Mouse (Mus musculus) limb, embryonic 14.5 days (tissue): ENCODE data around the gene Agtpbp1. TPM values are rescaled to one million over a fixed set of nuclear protein-coding genes. Genes with fewer than 3 reads are reported as not detected.
A peak's percentile ranks its signal among the peaks of the same experiment; 100 is the strongest.

ENCODE experiments used
- ATAC-seq: fragments of 200-750 bp; cut with Nextera tagmentation; 2 replicates; pipeline ENCODE4 v1.8.0; 2017; ENCODE audit warnings: low read depth, moderate number of reproducible peaks, moderate TSS enrichment; ENCODE audit not compliant: low FRiP score
- DNase-seq: peaks from one replicate; pipeline ENCODE4 v3.0.0-alpha.2; 2015; ENCODE audit warnings: low spot score
- H3K27ac ChIP-seq: fragments of 300-500 bp; sonication (generic); replicated peaks from 2 replicates; pipeline ENCODE4 v1.5.1; 2014; ENCODE audit warnings: low read depth, mild to moderate bottlenecking, low read length, moderate library complexity, mixed read lengths
- H3K27me3 ChIP-seq: fragments of 300-500 bp; sonication (generic); 2 replicates; pipeline ENCODE4 v1.6.1; 2014; ENCODE audit warnings: low read length, mixed read lengths; ENCODE audit not compliant: control insufficient read depth, insufficient read depth
- H3K36me3 ChIP-seq: fragments of 300-500 bp; sonication (generic); 2 replicates; pipeline ENCODE4 v1.6.1; 2014; ENCODE audit warnings: mild to moderate bottlenecking, low read length, moderate library complexity, mixed read lengths; ENCODE audit not compliant: control insufficient read depth, insufficient read depth
- H3K4me1 ChIP-seq: fragments of 300-500 bp; sonication (generic); 2 replicates; pipeline ENCODE4 v1.6.1; 2014; ENCODE audit warnings: antibody characterized with exemption, low read length, mixed read lengths; ENCODE audit not compliant: control insufficient read depth, insufficient read depth
- H3K4me2 ChIP-seq: fragments of 300-500 bp; sonication (generic); replicated peaks from 2 replicates; pipeline ENCODE4 v1.6.1; 2014; ENCODE audit warnings: low read depth, mild to moderate bottlenecking, low read length, moderate library complexity; ENCODE audit not compliant: severe bottlenecking
- H3K4me3 ChIP-seq: fragments of 300-500 bp; sonication (generic); replicated peaks from 2 replicates; pipeline ENCODE4 v1.5.1; 2014; ENCODE audit warnings: low read length
- H3K9ac ChIP-seq: fragments of 300-500 bp; sonication (generic); 2 replicates; pipeline ENCODE4 v1.6.1; 2014; ENCODE audit warnings: mild to moderate bottlenecking, low read depth, low read length, moderate library complexity; ENCODE audit not compliant: severe bottlenecking
- H3K9me3 ChIP-seq: fragments of 300-500 bp; sonication (generic); 2 replicates; pipeline ENCODE4 v1.6.1; 2016; ENCODE audit warnings: low read length; ENCODE audit not compliant: control insufficient read depth
- POLR2A ChIP-seq: fragments of 200-500 bp; IDR thresholded peaks from 2 replicates; pipeline ENCODE4 v1.8.0; 2012; ENCODE audit warnings: inconsistent platforms, mild to moderate bottlenecking, moderate library complexity, borderline replicate concordance; ENCODE audit not compliant: insufficient read depth, insufficient read length; ENCODE audit errors: extremely low read depth
- WGBS: fragments of 180-500 bp; shearing (Covaris S2); extraction: QIAGEN DNeasy Blood & Tissue Kit; methylation state at CpG from one replicate; pipeline ENCODE4 v1.1.7; 2014; 5-methylcytosine and 5-hydroxymethylcytosine counted together
- polyA plus RNA-seq, 2 experiments: library from polyadenylated mRNA; depleted of rRNA in 1 of 2; stranded (reverse) in 1 of 2; unstranded in 1 of 2; fragments of >200 nt; fragmentation: Nextera tagmentation in 1 of 2; extraction: Ambion mirVana in 1 of 2; gene quantifications; 2 replicates each; pipeline versions ENCODE4 v1.2.1 to v1.2.3; 2012 to 2014

Gene Agtpbp1
- polyA plus RNA-seq, 2 experiments = 13.9 to 16.5 TPM

DNA sequence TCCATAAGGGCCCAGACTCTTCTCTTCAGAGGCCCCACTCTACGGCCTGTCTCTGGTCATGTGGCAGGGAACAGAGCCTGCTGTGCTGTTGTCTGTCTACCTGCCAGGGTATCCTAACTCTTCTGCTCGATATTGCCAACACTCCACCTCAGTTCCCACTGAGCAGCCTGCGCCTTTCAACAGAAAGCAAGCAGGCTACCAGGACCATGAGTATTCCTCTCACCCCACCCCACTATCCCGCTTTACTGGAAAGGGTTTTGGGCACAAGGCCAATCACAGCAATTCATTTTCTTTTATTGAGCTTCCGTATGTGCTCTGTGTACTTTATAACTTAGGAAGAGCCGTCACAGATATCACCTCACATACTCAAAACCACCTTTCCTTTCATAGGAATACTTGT, 131.4 kb downstream of the Agtpbp1 start:
- no peak for DNase-seq

DNA sequence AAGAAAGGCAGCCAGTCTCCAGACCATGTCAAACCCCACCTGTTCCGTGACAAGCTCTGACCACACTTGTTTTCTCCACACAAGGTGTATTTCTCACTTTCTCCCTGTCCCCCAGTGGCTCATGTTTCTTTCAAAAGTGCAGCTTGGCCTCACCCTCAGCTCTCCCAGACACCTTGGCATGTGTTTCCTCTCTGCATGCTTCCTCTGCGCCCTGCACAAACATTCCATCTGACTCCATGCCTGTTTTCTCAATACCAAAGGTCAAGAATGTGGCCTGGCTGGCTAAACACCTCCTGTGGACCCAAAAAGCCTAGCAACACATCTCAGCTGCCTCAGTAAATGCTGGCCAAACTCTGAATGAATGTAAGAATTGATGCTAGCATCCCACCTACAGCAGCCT, 132.0 kb downstream of the Agtpbp1 start:
- 49% methylated on average over 2 of the region's 2 CpGs for WGBS
- Histone ChIP-seq H3K4me1 (peaks cover 10% of the 10 kb centered on the region), H3K9me3 (no peaks in the 10 kb centered on the region), H3K9ac (no peak overlapping the region), H3K27ac (0 out of 2 replicates have a peak overlapping the region, but pooled peaks have one; percentile 38), H3K4me2 (no peak overlapping the region), H3K36me3 (no peaks in the 10 kb centered on the region), H3K27me3 (no peaks in the 10 kb centered on the region), H3K4me3 (no peak overlapping the region)
- DNase-seq (peak; percentile 16), ATAC-seq (no peak)
- no peak for TF ChIP-seq POLR2A

More for the DNA sequence above, 131.4 kb downstream of the Agtpbp1 start:
- ATAC-seq = no peak
- peak overlapping the region; percentile 38; the same call in 1 of the 2 replicates for H3K27ac ChIP-seq
- 50% methylated on average over 6 of the region's 6 CpGs for WGBS
- H3K9ac ChIP-seq = 0 out of 2 replicates have a peak overlapping the region, but pooled peaks have one; percentile 21
- no peaks in the 10 kb centered on the region for H3K27me3 ChIP-seq
- H3K4me1 ChIP-seq = peaks cover 10% of the 10 kb centered on the region
- no peak overlapping the region for H3K4me3 ChIP-seq
- no peaks in the 10 kb centered on the region for H3K9me3 ChIP-seq
- H3K36me3 ChIP-seq = no peaks in the 10 kb centered on the region
- no peak for TF ChIP-seq POLR2A
- no peak overlapping the region for H3K4me2 ChIP-seq

DNA sequence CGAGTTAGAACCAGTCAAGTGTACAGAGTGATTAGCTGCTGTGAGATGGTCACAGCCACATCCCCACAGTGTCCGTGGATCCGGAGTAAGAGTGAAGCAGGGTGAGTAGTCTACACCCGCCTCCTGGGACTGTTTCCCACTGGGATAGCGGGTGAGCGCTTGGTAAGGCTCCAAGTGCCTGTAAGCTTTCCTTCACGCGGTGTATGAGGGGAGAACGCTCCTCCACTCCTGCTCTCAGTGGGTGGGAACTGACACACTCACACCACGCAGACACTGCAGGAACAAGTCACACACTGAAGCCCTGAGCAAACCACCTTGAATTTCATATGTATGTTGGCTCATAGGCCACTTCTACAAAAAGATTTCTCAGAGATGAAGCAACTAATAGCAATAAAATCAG, 134.2 kb downstream of the Agtpbp1 start:
- DNase-seq (no peak), ATAC-seq (no peak)
- H3K4me3 ChIP-seq = no peak overlapping the region
- H3K36me3 ChIP-seq = no peaks in the 10 kb centered on the region
- H3K4me2 ChIP-seq = no peak overlapping the region
- no peak overlapping the region for H3K9ac ChIP-seq
- H3K27me3 ChIP-seq = no peaks in the 10 kb centered on the region
- WGBS = 82% methylated on average over 10 of the region's 10 CpGs
- H3K27ac ChIP-seq = no peak overlapping the region
- H3K4me1 ChIP-seq = peaks cover 10% of the 10 kb centered on the region
- H3K9me3 ChIP-seq = no peaks in the 10 kb centered on the region
- TF ChIP-seq POLR2A = no peak

DNA sequence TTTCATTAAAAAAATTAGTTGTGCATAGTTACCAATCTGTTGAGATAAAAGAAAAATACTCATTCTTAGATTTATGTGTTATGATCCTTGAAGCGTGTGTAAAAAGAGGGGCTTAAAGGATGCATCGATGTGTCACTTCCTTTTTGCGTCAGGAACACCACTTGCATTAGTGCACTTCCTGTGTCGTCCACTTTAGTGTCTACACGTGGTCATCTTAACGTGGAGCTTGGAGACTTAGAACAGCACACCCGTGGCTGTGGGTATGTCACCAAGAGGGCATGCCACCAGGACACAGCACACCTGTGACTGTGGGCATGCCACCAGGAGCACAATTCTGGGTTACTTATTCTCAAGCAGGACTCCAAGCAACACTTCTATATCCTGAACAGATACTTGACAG, 137.9 kb downstream of the Agtpbp1 start:
- DNase-seq = no peak
- WGBS = 80% methylated on average over 7 of the region's 7 CpGs
- H3K4me1 ChIP-seq = no peaks in the 10 kb centered on the region
- no peaks in the 10 kb centered on the region for H3K36me3 ChIP-seq
- H3K4me3 ChIP-seq = no peak overlapping the region
- ATAC-seq = no peak
- no peak for TF ChIP-seq POLR2A
- no peaks in the 10 kb centered on the region for H3K9me3 ChIP-seq
- no peak overlapping the region for H3K9ac ChIP-seq
- no peak overlapping the region for H3K4me2 ChIP-seq
- no peak overlapping the region for H3K27ac ChIP-seq
- no peaks in the 10 kb centered on the region for H3K27me3 ChIP-seq

DNA sequence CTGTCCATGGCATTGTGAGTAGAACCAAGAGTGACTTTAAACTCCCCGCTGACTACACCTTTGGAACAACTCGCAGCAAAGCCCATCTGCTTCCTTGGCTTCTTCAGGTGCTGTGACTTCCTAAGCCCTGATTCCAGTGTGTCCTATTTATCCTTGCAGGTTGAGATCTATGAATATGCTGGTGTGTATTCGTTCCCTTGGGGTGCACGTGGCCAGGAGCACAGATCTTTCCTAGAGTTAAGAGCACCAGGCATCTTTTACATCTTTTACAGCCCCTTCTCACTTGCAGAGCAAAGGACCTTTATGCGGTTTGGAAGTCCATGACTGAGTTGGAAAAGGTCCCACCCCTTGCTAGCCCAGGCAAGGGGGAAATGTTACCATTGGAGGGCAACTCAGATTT, 139.8 kb downstream of the Agtpbp1 start:
- H3K4me3 ChIP-seq = no peak overlapping the region
- H3K36me3 ChIP-seq = no peaks in the 10 kb centered on the region
- H3K9ac ChIP-seq = no peak overlapping the region
- H3K27me3 ChIP-seq = no peaks in the 10 kb centered on the region
- ATAC-seq = no peak
- WGBS = 81% methylated on average over 5 of the region's 5 CpGs
- H3K27ac ChIP-seq = no peak overlapping the region
- no peak overlapping the region for H3K4me2 ChIP-seq
- no peaks in the 10 kb centered on the region for H3K4me1 ChIP-seq
- no peak for DNase-seq
- no peaks in the 10 kb centered on the region for H3K9me3 ChIP-seq
- no peak for TF ChIP-seq POLR2A

DNA sequence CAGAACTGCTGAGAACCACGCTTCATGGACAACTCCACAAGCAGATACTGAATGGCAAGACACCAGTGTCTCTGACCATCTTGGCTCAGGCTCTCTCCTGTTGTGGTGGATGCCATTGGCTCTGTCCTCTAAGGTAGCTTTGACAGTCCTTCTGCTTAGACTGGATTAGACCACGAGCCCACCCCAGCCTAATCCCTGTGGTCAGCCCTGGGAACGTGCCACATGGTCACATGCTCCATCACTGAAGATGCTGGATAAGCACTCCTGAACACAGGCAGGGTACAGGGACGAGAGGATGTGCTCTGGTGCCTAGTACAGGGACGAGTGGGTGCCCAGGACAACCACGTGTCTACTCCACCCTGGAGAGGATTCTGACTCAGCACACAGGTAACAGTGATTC, 140.7 kb downstream of the Agtpbp1 start:
- no peak for DNase-seq
- Histone ChIP-seq H3K4me1 (no peaks in the 10 kb centered on the region), H3K4me2 (no peak overlapping the region), H3K4me3 (no peak overlapping the region), H3K27ac (no peak overlapping the region), H3K36me3 (no peaks in the 10 kb centered on the region), H3K9me3 (no peaks in the 10 kb centered on the region), H3K9ac (no peak overlapping the region), H3K27me3 (no peaks in the 10 kb centered on the region)
- no peak for ATAC-seq
- no peak for TF ChIP-seq POLR2A
- WGBS = 83% methylated on average over 6 of the region's 6 CpGs
